Mouse (Mus musculus) ZHBTc4 (cell line): Measurements from ENCODE around the gene Tirap.
"Not testable (repeated sequence)": the region's sequence is repeated elsewhere in the genome, so short reads cannot be mapped to it uniquely, and the experiment has no call there.

Source experiments
- DNase-seq: peaks from one replicate; pipeline ENCODE4 v3.0.0-alpha.2; 2011; ENCODE audit warnings: low read depth, low spot score

Gene Tirap

DNA sequence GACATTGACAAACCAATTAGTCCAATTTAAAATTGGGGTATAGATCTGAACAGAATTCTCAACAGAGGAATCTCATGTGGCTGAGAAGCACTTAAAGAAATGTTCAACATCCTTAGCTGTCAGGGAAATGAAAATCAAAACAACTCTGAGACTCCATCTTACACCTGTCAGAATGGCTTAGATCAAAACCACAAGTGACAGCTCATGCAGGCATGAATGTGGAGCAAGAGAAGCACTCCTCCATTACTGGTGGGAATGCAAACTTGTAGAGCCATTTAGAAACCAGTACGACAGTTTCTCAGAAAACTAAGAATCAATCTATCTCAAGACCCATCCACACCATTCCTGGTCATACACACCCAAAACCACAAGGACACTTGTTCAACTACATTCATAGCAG is 47.2 kb downstream of the Tirap start:
- no peak for DNase-seq

- DNase-seq, result not testable (repeated sequence)
These were observed 51.3 kb downstream of the Tirap start for GRCm38 (mm10) chr9:35148822-35149221.

GRCm38 (mm10) chr9:35147261-35147660 is 52.8 kb downstream of the Tirap start:
- peak; percentile 88 for DNase-seq

DNA sequence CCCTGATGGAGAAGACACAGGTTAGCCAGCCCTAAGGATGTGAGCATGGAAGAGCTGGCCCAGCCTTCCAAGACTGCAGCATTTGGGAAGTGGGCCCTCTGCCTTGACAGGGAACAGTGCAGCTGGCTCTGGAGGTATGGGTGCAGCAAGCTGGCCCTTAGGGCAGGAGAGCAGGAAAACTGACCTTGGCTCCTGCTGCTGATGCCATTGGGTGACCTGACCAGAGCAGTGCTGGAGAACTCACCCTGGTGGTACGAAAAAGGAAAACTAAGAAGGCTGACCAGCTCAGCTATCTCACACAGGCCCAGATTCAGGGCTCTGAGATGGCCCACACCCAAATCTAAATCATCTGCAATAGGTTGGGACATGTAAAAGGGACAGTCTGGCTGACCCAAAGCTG is 54.3 kb downstream of the Tirap start:
- DNase-seq, result no peak

DNA sequence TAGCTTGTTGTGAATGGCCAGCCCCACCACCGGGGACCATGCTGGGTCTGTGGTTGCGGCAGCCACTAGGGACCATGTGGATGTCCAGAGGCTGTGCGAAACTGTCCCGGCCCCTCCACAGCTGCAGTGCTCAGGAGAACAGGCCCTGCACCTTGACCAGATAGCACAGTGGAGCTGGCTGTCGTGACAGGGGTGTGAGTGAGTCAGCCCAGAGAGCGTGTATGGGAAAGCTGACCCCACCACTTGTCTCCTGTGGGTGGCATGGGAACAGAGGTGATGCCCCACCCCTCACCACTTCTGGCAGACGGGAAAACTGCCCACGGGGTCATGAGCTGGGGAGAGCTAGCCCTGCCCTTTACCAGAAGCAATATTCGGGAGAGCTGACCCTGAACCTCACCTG is 55.0 kb downstream of the Tirap start:
- no peak for DNase-seq

DNA sequence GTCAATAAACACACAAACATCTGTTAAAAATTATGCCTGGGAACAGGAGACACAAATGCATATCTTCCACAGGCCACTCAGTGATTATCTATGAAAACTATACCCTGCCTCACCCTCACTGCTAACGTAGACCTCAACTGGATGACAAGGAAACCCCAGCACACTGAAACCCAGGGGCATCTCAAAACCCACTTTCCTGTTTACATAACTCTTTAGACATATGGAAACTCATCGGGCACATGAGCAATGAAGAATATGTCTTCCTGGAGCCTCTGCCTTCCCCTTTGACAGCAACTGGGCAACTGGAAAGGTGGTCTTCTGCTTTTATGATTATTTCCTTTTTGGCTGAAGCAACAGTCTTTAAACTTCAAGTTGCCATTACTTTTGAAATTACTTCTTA is 57.9 kb downstream of the Tirap start:
- DNase-seq, result no peak

- DNase-seq, result no peak
These were observed 60.8 kb downstream of the Tirap start for GRCm38 (mm10) chr9:35139231-35139744.

DNA sequence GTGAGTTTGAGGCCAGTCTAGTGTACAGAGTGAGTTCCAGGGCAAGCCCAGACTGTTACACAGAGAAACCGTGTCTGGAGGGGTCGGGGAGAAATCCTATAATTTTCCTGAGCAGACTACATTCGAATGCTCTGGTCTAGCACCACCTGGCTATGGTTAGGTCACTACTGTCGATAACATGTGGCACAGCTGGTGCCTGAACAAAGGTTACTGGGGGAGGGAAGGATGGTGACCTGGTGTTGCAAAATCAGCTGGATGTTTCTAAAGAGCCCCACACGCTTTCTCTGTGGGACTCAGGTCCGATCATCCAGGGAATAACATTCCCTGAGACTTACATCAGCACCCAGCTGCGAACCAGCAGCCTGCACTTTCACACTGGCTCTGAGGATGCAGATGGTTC is 62.1 kb downstream of the Tirap start:
- no peak for DNase-seq

DNA sequence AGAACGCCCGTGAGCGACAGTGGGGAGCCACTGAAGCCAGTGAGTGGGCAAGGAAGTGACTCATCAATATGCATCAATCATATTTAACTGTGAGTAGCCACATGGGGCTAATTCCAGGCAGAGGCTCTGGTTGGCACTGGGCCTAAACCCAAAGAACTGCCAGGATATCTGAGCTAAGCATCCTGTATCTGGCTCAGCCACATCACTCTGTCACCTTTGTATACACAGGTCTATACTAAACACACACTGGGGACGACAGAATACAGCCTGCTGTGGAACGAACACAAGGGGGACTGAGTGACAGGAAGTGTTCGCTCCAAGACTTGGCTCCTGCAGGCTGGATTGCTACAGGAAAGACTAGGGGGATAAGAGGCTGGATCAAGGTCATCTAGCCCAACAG is 64.5 kb downstream of the Tirap start:
- DNase-seq, result no peak
